Mouse (Mus musculus) lung, adult 2 months (tissue): Measurements from ENCODE around the gene Ift57. TPM values are rescaled to one million over a fixed set of nuclear protein-coding genes. Genes with fewer than 3 reads are reported as not detected.

Experiments used
- DNase-seq: peaks from one replicate; pipeline ENCODE4 v3.0.0; 2022
- H3K4me1 ChIP-seq: fragments of 200-500 bp; 2 replicates; pipeline ENCODE4 v1.6.1; 2011; ENCODE audit warnings: low read length; ENCODE audit not compliant: control insufficient read depth, insufficient read depth
- H3K4me3 ChIP-seq: fragments of 200-500 bp; replicated peaks from 2 replicates; pipeline ENCODE3; 2011; ENCODE audit warnings: low read depth, mild to moderate bottlenecking, control low read depth, low read length; ENCODE audit errors: extremely low read depth
- CTCF ChIP-seq: fragments of 200-500 bp; IDR thresholded peaks from 2 replicates; pipeline ENCODE4 v1.5.1; 2011; ENCODE audit warnings: mild to moderate bottlenecking, low read length, control low read depth; ENCODE audit not compliant: insufficient read depth
- POLR2A ChIP-seq: fragments of 200-500 bp; IDR thresholded peaks from 2 replicates; pipeline ENCODE4 v1.6.1; 2011; ENCODE audit warnings: low read depth, mild to moderate bottlenecking, control low read depth, low read length, borderline replicate concordance; ENCODE audit errors: extremely low read depth
- WGBS: fragments of 180-500 bp; shearing (Covaris S2); methylation state at CpG from one replicate; pipeline ENCODE4 v1.1.7; 2018; 5-methylcytosine and 5-hydroxymethylcytosine counted together
- polyA plus RNA-seq: library from polyadenylated mRNA; depleted of rRNA; stranded (reverse); fragments of >200 nt; gene quantifications from 2 replicates; pipeline ENCODE4 v1.2.3, GENCODE M21; 2012

Gene Ift57
- polyA plus RNA-seq, 1 experiment = 5.8 TPM

- WGBS = 23% methylated on average over 1 of the region's 1 CpGs
- TF ChIP-seq CTCF (no peak), POLR2A (no peak)
- no peak for DNase-seq
- Histone ChIP-seq H3K4me1 (peaks cover 2% of the 10 kb centered on the region), H3K4me3 (no peak overlapping the region)
Measured at GRCm38 (mm10) chr16:49708074-49708473, 9.0 kb downstream of the Ift57 start.

GRCm38 (mm10) chr16:49710188-49710587, 11.2 kb downstream of the Ift57 start:
- 74% methylated on average over 3 of the region's 3 CpGs for WGBS
- Histone ChIP-seq H3K4me3 (no peak overlapping the region), H3K4me1 (peaks cover 2% of the 10 kb centered on the region)
- DNase-seq = no peak
- TF ChIP-seq POLR2A (no peak), CTCF (no peak)

GRCm38 (mm10) chr16:49713302-49713701, 14.3 kb downstream of the Ift57 start:
- Histone ChIP-seq H3K4me1 (no peaks in the 10 kb centered on the region; the same call in 1 of the 2 replicates), H3K4me3 (no peak overlapping the region)
- no peak for DNase-seq
- WGBS = 87% methylated on average over 3 of the region's 3 CpGs
- TF ChIP-seq CTCF = no peak

- no peaks in the 10 kb centered on the region; the same call in 1 of the 2 replicates for H3K4me1 ChIP-seq
- no peak overlapping the region for H3K4me3 ChIP-seq
- no peak for TF ChIP-seq POLR2A
- TF ChIP-seq CTCF = no peak
- WGBS = 81% methylated on average over 2 of the region's 2 CpGs
- DNase-seq = no peak
Measured at GRCm38 (mm10) chr16:49720671-49721070, 21.6 kb downstream of the Ift57 start.

GRCm38 (mm10) chr16:49721678-49722077, 22.6 kb downstream of the Ift57 start:
- Histone ChIP-seq H3K4me1 (no peaks in the 10 kb centered on the region; the same call in 1 of the 2 replicates), H3K4me3 (no peak overlapping the region)
- no peak for DNase-seq
- TF ChIP-seq CTCF = no peak
- TF ChIP-seq POLR2A = no peak
- 49% methylated on average over 5 of the region's 5 CpGs for WGBS

GRCm38 (mm10) chr16:49723222-49723621, 24.2 kb downstream of the Ift57 start:
- H3K4me1 ChIP-seq = no peaks in the 10 kb centered on the region; the same call in 1 of the 2 replicates
- no peak for DNase-seq
- 69% methylated on average over 4 of the region's 4 CpGs for WGBS
- no peak overlapping the region for H3K4me3 ChIP-seq
- TF ChIP-seq POLR2A (no peak), CTCF (no peak)

GRCm38 (mm10) chr16:49724232-49724631, 25.2 kb downstream of the Ift57 start:
- no peak overlapping the region for H3K4me3 ChIP-seq
- WGBS = 75% methylated on average over 5 of the region's 5 CpGs
- no peak for TF ChIP-seq CTCF
- H3K4me1 ChIP-seq = no peaks in the 10 kb centered on the region; the same call in 1 of the 2 replicates
- no peak for DNase-seq

GRCm38 (mm10) chr16:49724931-49725330, 25.9 kb downstream of the Ift57 start:
- Histone ChIP-seq H3K4me1 (no peaks in the 10 kb centered on the region; the same call in 1 of the 2 replicates), H3K4me3 (no peak overlapping the region)
- DNase-seq = no peak
- no peak for TF ChIP-seq POLR2A
- TF ChIP-seq CTCF = no peak
- WGBS = 76% methylated on average over 2 of the region's 2 CpGs

- no peak for DNase-seq
Measured at GRCm38 (mm10) chr16:49725446-49725845, 26.4 kb downstream of the Ift57 start.

GRCm38 (mm10) chr16:49726216-49726615, 27.2 kb downstream of the Ift57 start:
- no peaks in the 10 kb centered on the region; the same call in 1 of the 2 replicates for H3K4me1 ChIP-seq

More at GRCm38 (mm10) chr16:49725446-49725845, 26.4 kb downstream of the Ift57 start:
- no peaks in the 10 kb centered on the region; the same call in 1 of the 2 replicates for H3K4me1 ChIP-seq
- 64% methylated on average over 5 of the region's 5 CpGs for WGBS
- TF ChIP-seq POLR2A (no peak), CTCF (no peak)
- H3K4me3 ChIP-seq = no peak overlapping the region

GRCm38 (mm10) chr16:49726761-49727160, 27.7 kb downstream of the Ift57 start:
- TF ChIP-seq POLR2A = no peak
- TF ChIP-seq CTCF = no peak
- DNase-seq = no peak
- H3K4me3 ChIP-seq = no peak overlapping the region
- 56% methylated on average over 2 of the region's 2 CpGs for WGBS
- H3K4me1 ChIP-seq = no peaks in the 10 kb centered on the region; the same call in 1 of the 2 replicates

More at GRCm38 (mm10) chr16:49726216-49726615, 27.2 kb downstream of the Ift57 start:
- no peak for DNase-seq
- no peak overlapping the region for H3K4me3 ChIP-seq
- no peak for TF ChIP-seq POLR2A
- no peak for TF ChIP-seq CTCF
- WGBS = 68% methylated on average over 3 of the region's 3 CpGs
